Mouse (Mus musculus) heart, adult 18-20 months (tissue): Measurements from ENCODE around the gene Gm7945. TPM values are rescaled to one million over a fixed set of nuclear protein-coding genes. Genes with fewer than 3 reads are reported as not detected.
"Not testable (repeated sequence)": the region's sequence is repeated elsewhere in the genome, so short reads cannot be mapped to it uniquely, and the experiment has no call there.

ENCODE experiments used
- DNase-seq, 2 experiments: peaks; one replicate each; pipeline ENCODE4 v3.0.0; 2021 to 2022; ENCODE audit warnings: mixed read lengths in 1 of 2
- long read RNA-seq, 2 experiments: library from polyadenylated mRNA; stranded (forward); transcript quantifications; one replicate each; pipeline ENCODE4 v2.0.0; 2021
- total RNA-seq, 2 experiments: library from RNA; stranded (reverse); gene quantifications; 2 replicates each; pipeline ENCODE4 v1.2.3; 2021

The Gm7945 gene
- total RNA-seq: not detected
- long read RNA-seq, experiment 1: 0 reads
- long read RNA-seq, experiment 2: 0 reads

DNA sequence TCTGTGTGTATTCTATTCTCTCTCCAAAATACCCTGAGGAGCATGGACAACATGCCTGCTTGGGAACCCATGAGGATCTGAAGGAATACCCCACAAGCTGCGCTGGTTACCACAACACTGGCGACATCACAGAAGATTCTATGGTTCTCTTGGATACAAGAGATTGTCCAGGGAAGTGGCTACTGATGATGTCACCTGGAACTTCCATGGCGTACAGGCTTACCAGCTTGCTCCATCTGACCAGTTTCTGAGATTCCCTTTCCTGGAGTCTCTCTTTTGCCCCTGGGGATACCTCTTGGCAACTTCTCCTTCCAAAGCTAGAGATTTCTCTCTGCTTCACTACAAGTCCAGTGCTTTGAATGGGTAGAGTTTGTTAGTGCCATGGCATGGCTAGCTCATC, at the start of gene Gm7945:
TSS of gene Gm7945 (minus strand) at position 101 of the 400 bp plus-strand sequence.
- not testable (repeated sequence) for DNase-seq

DNA sequence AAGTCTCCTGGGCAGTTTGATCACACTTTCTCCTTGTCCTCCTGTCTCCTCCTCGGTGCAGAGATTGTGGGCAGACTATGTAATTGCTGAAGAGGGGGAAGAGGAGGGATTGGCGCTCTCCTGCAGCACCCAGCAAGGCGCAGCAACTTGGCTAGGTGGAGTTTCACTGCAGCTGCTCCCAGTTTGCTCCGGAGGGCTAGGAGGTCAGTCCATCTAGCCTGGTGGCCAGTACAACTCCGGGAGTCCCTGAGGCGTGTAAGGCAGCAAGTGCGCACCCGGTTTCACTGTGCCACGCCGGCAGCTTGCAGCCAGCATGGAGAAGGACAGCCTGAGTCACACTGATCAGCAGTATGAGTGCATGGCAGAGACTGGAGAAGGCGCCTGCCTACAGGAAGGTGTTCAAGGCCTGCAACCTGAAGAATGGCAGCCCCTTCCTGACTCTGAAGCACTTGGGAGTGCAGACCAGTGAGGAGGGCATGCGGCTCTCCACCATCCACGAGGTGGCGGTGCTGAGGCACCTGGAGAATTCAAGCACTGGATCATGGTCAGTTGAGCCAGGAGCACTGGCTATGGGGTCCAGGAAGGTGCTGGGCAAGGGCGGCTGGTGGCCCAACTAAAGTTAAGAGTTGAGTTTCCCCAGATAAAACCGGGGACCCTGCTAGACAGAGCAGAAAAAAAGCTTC, 39.4 kb upstream of the Gm7945 start:
- DNase-seq: peak; percentile 6 to 13

DNA sequence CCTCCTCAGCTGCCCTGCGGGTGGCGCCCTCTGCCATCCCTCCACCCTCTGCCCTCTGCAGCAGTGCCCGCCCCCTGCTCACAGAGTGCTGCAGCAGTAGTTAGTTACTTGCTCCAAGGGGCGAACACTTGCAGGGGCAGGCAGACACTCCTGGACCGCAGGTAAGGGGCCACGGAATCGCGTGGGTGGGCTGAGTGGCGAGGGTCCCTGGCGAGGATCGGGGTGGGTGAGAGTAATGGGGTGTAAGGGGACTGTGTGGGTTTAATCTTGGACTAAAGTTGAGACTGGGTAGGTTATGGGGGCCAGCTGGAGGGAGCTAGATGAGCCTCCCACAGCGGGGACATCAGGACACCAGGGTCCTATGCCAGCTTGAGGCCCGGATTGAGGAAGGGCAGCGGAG, 38.5 kb upstream of the Gm7945 start:
- peak in 1 of 2 experiments; percentile 0 for DNase-seq

DNA sequence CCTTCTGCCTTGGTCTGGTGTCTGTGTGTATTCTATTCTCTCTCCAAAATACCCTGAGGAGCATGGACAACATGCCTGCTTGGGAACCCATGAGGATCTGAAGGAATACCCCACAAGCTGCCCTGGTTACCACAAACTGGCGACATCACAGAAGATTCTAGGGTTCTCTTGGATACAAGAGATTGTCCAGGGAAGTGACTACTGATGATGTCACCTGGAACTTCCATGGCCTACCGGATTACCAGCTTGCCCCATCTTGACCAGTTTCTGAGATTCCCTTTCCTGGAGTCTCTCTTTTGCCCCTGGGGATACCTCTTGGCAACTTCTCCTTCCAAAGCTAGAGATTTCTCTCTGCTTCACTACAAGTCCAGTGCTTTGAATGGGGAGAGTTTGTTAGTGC, 22.0 kb upstream of the Gm7945 start, which contains the start of gene Gm6482:
TSS of gene Gm6482 (minus strand) at position 101 of the 400 bp plus-strand sequence.
- not testable (repeated sequence) for DNase-seq

DNA sequence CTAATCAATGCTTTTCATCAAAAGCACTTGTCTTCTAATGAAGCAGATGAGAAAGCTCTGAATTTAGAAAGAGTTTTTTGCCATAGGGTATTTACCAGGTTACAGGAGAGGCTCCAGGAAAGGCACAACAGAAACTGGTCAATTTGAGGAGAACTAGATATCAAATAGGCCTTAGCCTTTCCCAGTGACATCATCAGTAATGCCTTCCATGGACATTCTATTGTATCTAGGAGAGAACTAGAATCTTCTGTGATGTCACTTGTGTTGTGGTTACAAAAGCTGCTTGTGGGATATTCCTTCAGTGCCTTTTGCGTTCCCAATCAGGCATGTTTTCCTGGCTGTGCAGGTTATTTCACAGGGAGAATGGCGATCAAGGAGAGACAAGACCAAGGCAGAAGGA, 37.9 kb downstream of the Gm7945 start, which contains the start of gene Gm5798:
TSS of gene Gm5798 (plus strand) at position 301 of the 400 bp plus-strand sequence.
- DNase-seq: not testable (repeated sequence)

Other genes starting within 250 kb of the Gm7945 start
- gene Mbl1, start 234.9 kb downstream of the Gm7945 start, total RNA-seq: not detected
- under 1 TPM in 1 of 2 experiments, not detected in 1; 0.67 TPM for gene Sftpd, start 201.2 kb downstream of the Gm7945 start, total RNA-seq
- gene Gm2832, start 107.6 kb downstream of the Gm7945 start, total RNA-seq: not detected
- not detected for gene Gm5798, start 37.8 kb downstream of the Gm7945 start, total RNA-seq
- gene Gm6482, start 21.9 kb upstream of the Gm7945 start, total RNA-seq: not detected
- gene Gm7954, start 67.1 kb upstream of the Gm7945 start, total RNA-seq: not detected
- gene Gm3486, start 103.1 kb upstream of the Gm7945 start, total RNA-seq: not detected
- gene Gm7970, start 169.2 kb upstream of the Gm7945 start, total RNA-seq: not detected
- gene 1700049E17Rik2, start 186.8 kb upstream of the Gm7945 start, total RNA-seq: not detected
- gene Gm3072, start 238.2 kb upstream of the Gm7945 start, total RNA-seq: not detected